Mouse (Mus musculus) heart, embryonic 11.5 days (tissue): Measurements from ENCODE around the gene Gnb3. TPM values are rescaled to one million over a fixed set of nuclear protein-coding genes. Genes with fewer than 3 reads are reported as not detected.
A peak's percentile ranks its signal among the peaks of the same experiment; 100 is the strongest.

Source experiments
- ATAC-seq: fragments of 200-750 bp; cut with Nextera tagmentation; replicated peaks from 2 replicates; pipeline ENCODE4 v1.8.0; 2017; ENCODE audit warnings: moderate library complexity; ENCODE audit not compliant: insufficient number of reproducible peaks, low FRiP score, low TSS enrichment
- H3K27ac ChIP-seq: fragments of 300-500 bp; sonication (generic); 2 replicates; pipeline ENCODE4 v1.5.1; 2014; ENCODE audit warnings: mild to moderate bottlenecking, low read depth, low read length
- H3K27me3 ChIP-seq: fragments of 300-500 bp; sonication (generic); 2 replicates; pipeline ENCODE4 v1.6.1; 2014; ENCODE audit warnings: mild to moderate bottlenecking, low read length, mixed read lengths; ENCODE audit not compliant: control insufficient read depth, insufficient read depth
- H3K36me3 ChIP-seq: fragments of 300-500 bp; sonication (generic); 2 replicates; pipeline ENCODE4 v1.6.1; 2014; ENCODE audit warnings: mild to moderate bottlenecking, low read length, moderate library complexity, mixed read lengths; ENCODE audit not compliant: control insufficient read depth, insufficient read depth
- H3K4me1 ChIP-seq: fragments of 300-500 bp; sonication (generic); 2 replicates; pipeline ENCODE4 v1.6.1; 2014; ENCODE audit warnings: low read length; ENCODE audit not compliant: control insufficient read depth, insufficient read depth
- H3K4me2 ChIP-seq: fragments of 300-500 bp; sonication (generic); 2 replicates; pipeline ENCODE4 v1.6.1; 2014; ENCODE audit warnings: mild to moderate bottlenecking, moderate library complexity
- H3K4me3 ChIP-seq: fragments of 300-500 bp; sonication (generic); 2 replicates; pipeline ENCODE4 v1.5.1; 2014; ENCODE audit warnings: low read depth, low read length
- H3K9ac ChIP-seq: fragments of 300-500 bp; sonication (generic); 2 replicates; pipeline ENCODE4 v1.6.1; 2014; ENCODE audit warnings: mild to moderate bottlenecking, low read depth, low read length, moderate library complexity
- H3K9me3 ChIP-seq: fragments of 300-500 bp; sonication (generic); replicated peaks from 2 replicates; pipeline ENCODE4 v1.6.1; 2016; ENCODE audit warnings: low read length; ENCODE audit not compliant: control insufficient read depth
- WGBS: fragments of 180-500 bp; shearing (Covaris S2); extraction: QIAGEN DNeasy Blood & Tissue Kit; methylation state at CpG from one replicate; pipeline ENCODE4 v1.1.7; 2014; ENCODE audit not compliant: insufficient replicate concordance; 5-methylcytosine and 5-hydroxymethylcytosine counted together
- polyA plus RNA-seq: library from polyadenylated mRNA; unstranded; fragments of >200 nt; fragmentation: Nextera tagmentation; extraction: Ambion mirVana; gene quantifications from 2 replicates; pipeline ENCODE4 v1.2.1, GENCODE M21; 2014

Gene Gnb3
- polyA plus RNA-seq, 1 experiment from 2014 or later = 6.6 TPM

- no peak for ATAC-seq
- Histone ChIP-seq H3K36me3 (no peaks in the 10 kb centered on the region), H3K4me3 (no peak overlapping the region), H3K4me2 (no peak overlapping the region), H3K27ac (no peak overlapping the region), H3K9me3 (no peaks in the 10 kb centered on the region), H3K27me3 (peaks cover 33% of the 10 kb centered on the region), H3K9ac (no peak overlapping the region), H3K4me1 (peaks cover 26% of the 10 kb centered on the region)
- WGBS = 72% methylated on average over 9 of the region's 9 CpGs
Observed at GRCm38 (mm10) chr6:124860511-124860910, 20.4 kb upstream of the Gnb3 start.

GRCm38 (mm10) chr6:124859725-124860124 is 19.6 kb upstream of the Gnb3 start:
- Histone ChIP-seq H3K4me1 (peaks cover 26% of the 10 kb centered on the region), H3K4me2 (peak overlapping the region; percentile 19; the same call in 1 of the 2 replicates), H3K9me3 (no peaks in the 10 kb centered on the region), H3K9ac (no peak overlapping the region), H3K36me3 (no peaks in the 10 kb centered on the region), H3K27ac (no peak overlapping the region), H3K4me3 (no peak overlapping the region; the same call in 1 of the 2 replicates), H3K27me3 (peaks cover 31% of the 10 kb centered on the region)
- WGBS = 6% methylated on average over 12 of the region's 12 CpGs
- 0 out of 2 replicates have a peak, but pooled peaks have one; percentile 1 for ATAC-seq

- Histone ChIP-seq H3K9ac (no peak overlapping the region), H3K9me3 (no peaks in the 10 kb centered on the region), H3K27me3 (peaks cover 27% of the 10 kb centered on the region), H3K4me2 (peak overlapping the region; percentile 92), H3K4me3 (no peak overlapping the region), H3K27ac (no peak overlapping the region), H3K36me3 (no peaks in the 10 kb centered on the region), H3K4me1 (peaks cover 23% of the 10 kb centered on the region)
- ATAC-seq = no peak
- WGBS = 69% methylated on average over 28 of the region's 28 CpGs
Observed at GRCm38 (mm10) chr6:124858561-124859318, 18.7 kb upstream of the Gnb3 start.

GRCm38 (mm10) chr6:124857840-124858530 is 17.9 kb upstream of the Gnb3 start:
- H3K9ac ChIP-seq = peak overlapping the region; percentile 94
- ATAC-seq = no peak
- H3K27me3 ChIP-seq = peaks cover 27% of the 10 kb centered on the region
- H3K4me3 ChIP-seq = peak overlapping the region; percentile 77
- no peaks in the 10 kb centered on the region for H3K9me3 ChIP-seq
- H3K4me2 ChIP-seq = peak overlapping the region; percentile 92
- H3K4me1 ChIP-seq = peaks cover 20% of the 10 kb centered on the region
- H3K27ac ChIP-seq = peak overlapping the region; percentile 85; the same call in 1 of the 2 replicates
- WGBS = 25% methylated on average over 26 of the region's 26 CpGs
- no peaks in the 10 kb centered on the region for H3K36me3 ChIP-seq

- Histone ChIP-seq H3K4me3 (peak within 1 kb of the TSS; percentile 77), H3K9me3 (no peaks in the 10 kb centered on the region), H3K27ac (peak within 1 kb of the TSS; percentile 85), H3K9ac (peak within 1 kb of the TSS; percentile 94), H3K27me3 (peaks cover 27% of the 10 kb centered on the region), H3K4me2 (peak within 1 kb of the TSS; percentile 92), H3K36me3 (no peaks in the 10 kb centered on the region), H3K4me1 (peaks cover 18% of the 10 kb centered on the region)
- ATAC-seq = peak; percentile 76
- under 1% methylated on average over 69 of the region's 86 CpGs for WGBS
Observed at GRCm38 (mm10) chr6:124856916-124857839, 17.1 kb upstream of the Gnb3 start, which contains the start of gene P3h3. Gene P3h3 (minus strand): TSS chr6:124857752.

- H3K4me1 ChIP-seq = peaks cover 18% of the 10 kb centered on the region
- H3K36me3 ChIP-seq = no peaks in the 10 kb centered on the region
- no peaks in the 10 kb centered on the region for H3K9me3 ChIP-seq
- no peak; the same call in 1 of the 2 replicates for ATAC-seq
- peak overlapping the region; percentile 92 for H3K4me2 ChIP-seq
- WGBS = 6% methylated on average over 14 of the region's 14 CpGs
- H3K4me3 ChIP-seq = peak overlapping the region; percentile 77
- peak overlapping the region; percentile 94 for H3K9ac ChIP-seq
- H3K27ac ChIP-seq = peak overlapping the region; percentile 85; the same call in 1 of the 2 replicates
- H3K27me3 ChIP-seq = peaks cover 26% of the 10 kb centered on the region
Observed at GRCm38 (mm10) chr6:124856321-124856720, 16.2 kb upstream of the Gnb3 start.

- Histone ChIP-seq H3K9ac (no peak overlapping the region), H3K4me2 (no peak overlapping the region), H3K36me3 (no peaks in the 10 kb centered on the region), H3K4me3 (no peak overlapping the region), H3K4me1 (peaks cover 10% of the 10 kb centered on the region), H3K27ac (no peak overlapping the region), H3K27me3 (peaks cover 19% of the 10 kb centered on the region), H3K9me3 (no peaks in the 10 kb centered on the region)
- 53% methylated on average over 12 of the region's 12 CpGs for WGBS
- no peak for ATAC-seq
Observed at GRCm38 (mm10) chr6:124854647-124855046, 14.6 kb upstream of the Gnb3 start.

- no peak for ATAC-seq
- H3K27me3 ChIP-seq = no peaks in the 10 kb centered on the region
- H3K4me3 ChIP-seq = no peak overlapping the region
- H3K9ac ChIP-seq = no peak overlapping the region
- H3K36me3 ChIP-seq = no peaks in the 10 kb centered on the region
- H3K4me1 ChIP-seq = no peaks in the 10 kb centered on the region
- no peak overlapping the region for H3K4me2 ChIP-seq
- no peak overlapping the region for H3K27ac ChIP-seq
- no peaks in the 10 kb centered on the region for H3K9me3 ChIP-seq
- 39% methylated on average over 8 of the region's 8 CpGs for WGBS
Observed at GRCm38 (mm10) chr6:124850535-124850934, 10.5 kb upstream of the Gnb3 start.
